Mouse (Mus musculus) hindbrain, embryonic 11.5 days (tissue): ENCODE measurements around the gene Vps9d1. TPM values are rescaled to one million over a fixed set of nuclear protein-coding genes. Genes with fewer than 3 reads are reported as not detected.
"Not testable (repeated sequence)": the region's sequence is repeated elsewhere in the genome, so short reads cannot be mapped to it uniquely, and the experiment has no call there.

Experiments
- ATAC-seq: fragments of 200-750 bp; cut with Nextera tagmentation; 2 replicates; pipeline ENCODE4 v1.8.0; 2017; ENCODE audit warnings: mild to moderate bottlenecking, moderate TSS enrichment, moderate library complexity; ENCODE audit not compliant: low FRiP score
- DNase-seq: peaks from one replicate; pipeline ENCODE4 v3.0.0-alpha.2; 2015; ENCODE audit warnings: low spot score
- H3K27ac ChIP-seq: fragments of 300-500 bp; sonication (generic); 2 replicates; pipeline ENCODE4 v1.5.1; 2014; ENCODE audit warnings: mild to moderate bottlenecking, low read depth, low read length
- H3K27me3 ChIP-seq: fragments of 300-500 bp; sonication (generic); 2 replicates; pipeline ENCODE4 v1.6.1; 2014; ENCODE audit warnings: mild to moderate bottlenecking, low read length, moderate library complexity, mixed read lengths; ENCODE audit not compliant: control insufficient read depth, insufficient read depth
- H3K36me3 ChIP-seq: fragments of 300-500 bp; sonication (generic); 2 replicates; pipeline ENCODE4 v1.6.1; 2014; ENCODE audit warnings: mild to moderate bottlenecking, low read length, moderate library complexity, mixed read lengths; ENCODE audit not compliant: control insufficient read depth, insufficient read depth
- H3K4me1 ChIP-seq: fragments of 300-500 bp; sonication (generic); replicated peaks from 2 replicates; pipeline ENCODE4 v1.6.1; 2014; ENCODE audit warnings: low read length, mixed read lengths; ENCODE audit not compliant: control insufficient read depth, insufficient read depth
- H3K4me2 ChIP-seq: fragments of 300-500 bp; sonication (generic); replicated peaks from 2 replicates; pipeline ENCODE4 v1.6.1; 2014; ENCODE audit warnings: mild to moderate bottlenecking, low read depth, low read length
- H3K4me3 ChIP-seq: fragments of 300-500 bp; sonication (generic); 2 replicates; pipeline ENCODE4 v1.5.1; 2014; ENCODE audit warnings: low read depth, low read length
- H3K9ac ChIP-seq: fragments of 300-500 bp; sonication (generic); 2 replicates; pipeline ENCODE4 v1.6.1; 2014; ENCODE audit warnings: low read depth, low read length
- H3K9me3 ChIP-seq: fragments of 300-500 bp; sonication (generic); 2 replicates; pipeline ENCODE4 v1.6.1; 2016; ENCODE audit warnings: low read length; ENCODE audit not compliant: control insufficient read depth
- WGBS: fragments of 180-500 bp; shearing (Covaris S2); extraction: QIAGEN DNeasy Blood & Tissue Kit; methylation state at CpG from one replicate; pipeline ENCODE4 v1.1.7; 2014; 5-methylcytosine and 5-hydroxymethylcytosine counted together
- polyA plus RNA-seq: library from polyadenylated mRNA; unstranded; fragments of >200 nt; fragmentation: Nextera tagmentation; extraction: Ambion mirVana; gene quantifications from 2 replicates; pipeline ENCODE4 v1.2.1, GENCODE M21; 2014

The Vps9d1 gene
- polyA plus RNA-seq, 1 experiment from 2014 or later: 28.0 TPM

DNA sequence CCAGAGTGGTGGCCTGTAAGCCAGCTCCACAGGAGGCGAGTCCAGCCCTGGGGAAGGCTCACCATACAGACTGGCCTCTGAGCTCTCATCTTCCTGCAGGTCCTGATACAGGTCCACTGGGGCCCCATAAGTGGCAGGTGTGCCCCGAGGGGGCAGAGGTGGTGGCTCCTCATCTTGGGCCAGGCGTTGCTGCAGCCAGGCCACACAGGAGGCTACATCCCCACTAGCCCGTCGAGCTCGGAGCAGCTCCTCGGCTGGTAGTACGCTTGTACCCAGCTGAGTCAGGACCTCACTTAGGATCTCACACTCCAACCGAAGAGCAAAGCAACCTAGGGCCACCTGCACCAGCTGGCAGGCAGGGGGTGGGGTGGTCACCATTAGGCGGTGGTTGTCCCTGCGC lies 20.4 kb downstream of the Vps9d1 start:
- Histone ChIP-seq H3K9me3 (no peaks in the 10 kb centered on the region), H3K27ac (no peak overlapping the region), H3K4me3 (no peak overlapping the region), H3K36me3 (no peaks in the 10 kb centered on the region), H3K9ac (no peak overlapping the region), H3K4me1 (peaks cover 6% of the 10 kb centered on the region), H3K4me2 (no peak overlapping the region), H3K27me3 (peaks cover 21% of the 10 kb centered on the region)
- ATAC-seq (no peak), DNase-seq (no peak)
- WGBS: 76% methylated on average over 11 of the region's 11 CpGs

DNA sequence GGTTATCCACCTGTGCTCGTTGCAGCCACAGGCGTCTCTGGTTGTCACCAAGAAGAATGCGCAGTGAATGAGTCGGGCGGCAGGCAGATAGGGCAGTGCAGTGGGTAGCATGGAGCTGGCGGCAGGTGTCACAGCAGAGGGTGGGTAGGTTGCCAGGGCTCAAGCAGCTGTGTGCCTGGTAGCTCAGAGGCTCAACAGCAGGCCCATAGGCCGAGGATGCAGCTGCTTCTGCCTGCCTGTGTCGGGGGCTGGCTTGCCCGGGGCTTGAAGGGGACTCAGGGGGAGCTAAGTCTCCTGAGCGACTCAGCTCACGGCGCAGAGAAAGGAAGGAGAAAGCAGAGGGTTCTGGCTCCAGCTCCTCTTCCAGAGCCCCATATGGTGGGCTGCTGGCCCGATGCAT lies 20.8 kb downstream of the Vps9d1 start:
- DNase-seq: no peak
- Histone ChIP-seq H3K4me3 (no peak overlapping the region), H3K27ac (no peak overlapping the region), H3K9ac (no peak overlapping the region), H3K4me2 (no peak overlapping the region), H3K9me3 (no peaks in the 10 kb centered on the region), H3K4me1 (peaks cover 6% of the 10 kb centered on the region), H3K27me3 (peaks cover 21% of the 10 kb centered on the region), H3K36me3 (no peaks in the 10 kb centered on the region)
- ATAC-seq: no peak
- 58% methylated on average over 13 of the region's 13 CpGs for WGBS

DNA sequence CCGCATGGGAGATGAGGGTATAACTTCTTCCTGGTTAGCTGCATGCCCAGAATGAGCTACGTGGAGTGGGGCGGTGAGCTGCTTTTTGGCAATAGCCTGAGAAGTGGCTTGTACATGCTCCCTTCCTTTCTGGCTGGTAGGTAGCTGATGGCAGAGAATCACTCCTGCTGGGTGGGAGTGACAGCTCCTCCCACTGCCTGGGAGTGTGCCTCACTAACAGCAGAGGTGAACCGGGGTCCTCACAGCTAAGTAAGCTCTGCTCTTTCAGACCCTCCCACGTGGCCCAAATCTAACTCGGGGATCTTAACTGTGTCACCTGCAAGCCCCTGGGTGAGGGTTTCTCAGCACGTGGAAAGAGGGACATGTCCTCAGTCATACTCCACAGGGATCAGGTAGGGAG lies 21.6 kb downstream of the Vps9d1 start:
- 42% methylated on average over 7 of the region's 7 CpGs for WGBS
- H3K27ac ChIP-seq: no peak overlapping the region
- H3K27me3 ChIP-seq: peaks cover 20% of the 10 kb centered on the region
- DNase-seq (no peak), ATAC-seq (no peak)
- H3K36me3 ChIP-seq: no peaks in the 10 kb centered on the region
- peaks cover 6% of the 10 kb centered on the region for H3K4me1 ChIP-seq
- H3K9ac ChIP-seq: no peak overlapping the region
- H3K9me3 ChIP-seq: no peaks in the 10 kb centered on the region
- no peak overlapping the region; the same call in 1 of the 2 replicates for H3K4me2 ChIP-seq
- no peak overlapping the region for H3K4me3 ChIP-seq

DNA sequence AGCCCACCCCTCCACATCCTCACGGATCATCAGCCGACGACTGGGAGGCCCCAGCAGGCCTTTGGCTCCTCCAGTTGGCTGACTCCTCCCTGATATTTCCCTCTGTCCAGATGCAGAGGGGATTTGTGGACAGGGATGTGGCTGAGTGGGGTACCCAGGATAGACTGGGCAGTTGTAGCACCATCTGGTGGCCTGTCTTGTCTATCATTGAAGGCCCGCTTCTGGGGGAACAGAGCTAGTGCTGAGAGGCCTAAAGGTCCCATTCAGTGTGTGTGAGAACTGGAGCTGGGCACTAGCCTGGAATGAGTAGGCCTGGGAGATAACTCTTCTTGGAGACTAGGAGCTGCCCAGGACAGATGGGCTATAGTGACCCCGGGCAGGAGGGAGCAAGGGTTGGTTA lies 22.4 kb downstream of the Vps9d1 start:
- no peak for ATAC-seq
- no peaks in the 10 kb centered on the region for H3K9me3 ChIP-seq

GRCm38 (mm10) chr8:123230326-123230725 lies 23.8 kb downstream of the Vps9d1 start:
- H3K4me1 ChIP-seq, H3K27ac ChIP-seq, DNase-seq, H3K36me3 ChIP-seq, H3K9me3 ChIP-seq, H3K9ac ChIP-seq, ATAC-seq, H3K4me2 ChIP-seq, H3K4me3 ChIP-seq: not testable (repeated sequence)
- peaks cover 13% of the 10 kb centered on the region for H3K27me3 ChIP-seq
- 90% methylated on average over 10 of the region's 11 CpGs for WGBS

More for the DNA sequence above, 22.4 kb downstream of the Vps9d1 start:
- Histone ChIP-seq H3K4me3 (no peak overlapping the region), H3K27ac (no peak overlapping the region), H3K4me2 (no peak overlapping the region), H3K36me3 (no peaks in the 10 kb centered on the region), H3K9ac (no peak overlapping the region), H3K27me3 (peaks cover 19% of the 10 kb centered on the region), H3K4me1 (peaks cover 6% of the 10 kb centered on the region)
- WGBS: 56% methylated on average over 5 of the region's 5 CpGs
- DNase-seq: peak; percentile 22

GRCm38 (mm10) chr8:123228416-123228815 lies 25.7 kb downstream of the Vps9d1 start:
- WGBS: 90% methylated on average over 1 of the region's 1 CpGs
- H3K4me1 ChIP-seq: peaks cover 6% of the 10 kb centered on the region
- no peak overlapping the region for H3K9ac ChIP-seq
- no peaks in the 10 kb centered on the region for H3K27me3 ChIP-seq
- H3K27ac ChIP-seq: no peak overlapping the region
- H3K4me2 ChIP-seq: no peak overlapping the region
- no peaks in the 10 kb centered on the region for H3K9me3 ChIP-seq
- no peaks in the 10 kb centered on the region for H3K36me3 ChIP-seq
- DNase-seq (no peak), ATAC-seq (no peak)
- no peak overlapping the region for H3K4me3 ChIP-seq

GRCm38 (mm10) chr8:123224278-123225266 lies 29.6 kb downstream of the Vps9d1 start, which contains the start of gene Cdk10:
Cdk10 (plus strand) TSS chr8:123224842.
- H3K27me3 ChIP-seq: no peaks in the 10 kb centered on the region
- peak; percentile 78 for ATAC-seq
- no peaks in the 10 kb centered on the region for H3K36me3 ChIP-seq
- no peaks in the 10 kb centered on the region for H3K9me3 ChIP-seq
- peak within 1 kb of the TSS; percentile 87 for H3K4me2 ChIP-seq
- H3K4me3 ChIP-seq: peak within 1 kb of the TSS; percentile 84
- peak within 1 kb of the TSS; percentile 90 for H3K9ac ChIP-seq
- 4% methylated on average over 59 of the region's 59 CpGs for WGBS
- peak; percentile 97 for DNase-seq
- H3K27ac ChIP-seq: peak within 1 kb of the TSS; percentile 47
- H3K4me1 ChIP-seq: peaks cover 6% of the 10 kb centered on the region

- H3K9ac ChIP-seq: no peak overlapping the region
- H3K4me2 ChIP-seq: no peak overlapping the region
- no peak for DNase-seq
- no peak overlapping the region for H3K4me3 ChIP-seq
- no peaks in the 10 kb centered on the region for H3K9me3 ChIP-seq
- H3K27me3 ChIP-seq: no peaks in the 10 kb centered on the region
- ATAC-seq: no peak
- 90% methylated on average over 1 of the region's 1 CpGs for WGBS
- no peaks in the 10 kb centered on the region for H3K36me3 ChIP-seq
- peaks cover 6% of the 10 kb centered on the region for H3K4me1 ChIP-seq
- H3K27ac ChIP-seq: no peak overlapping the region
Observed at GRCm38 (mm10) chr8:123220917-123221316, 33.2 kb downstream of the Vps9d1 start.

DNA sequence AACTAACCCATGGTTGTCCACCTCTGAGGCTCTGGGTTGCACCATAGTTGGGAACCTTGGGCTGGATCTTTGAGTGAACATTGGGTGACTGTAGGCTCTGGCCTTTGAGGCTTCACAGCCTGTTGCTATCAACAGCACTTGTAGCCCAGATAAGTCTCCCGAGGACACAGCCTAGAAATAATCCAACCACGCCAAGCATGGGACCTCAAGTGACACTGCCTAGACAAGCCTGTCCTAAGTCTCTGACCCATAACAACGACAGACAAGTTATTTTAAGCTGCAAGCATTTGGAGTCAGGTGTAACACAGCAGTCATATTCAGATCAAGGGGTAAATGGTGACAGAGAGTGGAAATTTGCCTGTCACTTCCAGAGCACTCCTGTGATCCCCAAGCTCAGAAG lies 38.7 kb downstream of the Vps9d1 start:
- H3K27me3 ChIP-seq: no peaks in the 10 kb centered on the region
- H3K36me3 ChIP-seq: no peaks in the 10 kb centered on the region
- no peak overlapping the region for H3K27ac ChIP-seq
- WGBS: 74% methylated on average over 3 of the region's 3 CpGs
- H3K9me3 ChIP-seq: no peaks in the 10 kb centered on the region
- ATAC-seq (no peak), DNase-seq (no peak)
- H3K4me1 ChIP-seq: peaks cover 5% of the 10 kb centered on the region; the same call in 1 of the 2 replicates
- H3K4me3 ChIP-seq: no peak overlapping the region
- H3K9ac ChIP-seq: no peak overlapping the region
- H3K4me2 ChIP-seq: no peak overlapping the region
